Mouse (Mus musculus) kidney, embryonic 14.5 days (tissue): ENCODE results near the gene Zfp747. TPM values are rescaled to one million over a fixed set of nuclear protein-coding genes. Genes with fewer than 3 reads are reported as not detected.
"Not testable (repeated sequence)": the region's sequence is repeated elsewhere in the genome, so short reads cannot be mapped to it uniquely, and the experiment has no call there.

Experiments used
- ATAC-seq: fragments of 200-750 bp; cut with Nextera tagmentation; 2 replicates; pipeline ENCODE4 v1.8.0; 2017; ENCODE audit warnings: moderate number of reproducible peaks, mild to moderate bottlenecking, moderate TSS enrichment, moderate library complexity; ENCODE audit not compliant: low FRiP score, low TSS enrichment
- H3K27ac ChIP-seq: fragments of 300-500 bp; sonication (generic); 2 replicates; pipeline ENCODE4 v1.5.1; 2014; ENCODE audit warnings: low read depth, mild to moderate bottlenecking, low read length, moderate library complexity, mixed read lengths
- H3K27me3 ChIP-seq: fragments of 300-500 bp; sonication (generic); 2 replicates; pipeline ENCODE4 v1.6.1; 2014; ENCODE audit warnings: mild to moderate bottlenecking, low read length; ENCODE audit not compliant: control insufficient read depth, insufficient read depth
- H3K36me3 ChIP-seq: fragments of 300-500 bp; sonication (generic); 2 replicates; pipeline ENCODE4 v1.6.1; 2014; ENCODE audit warnings: low read length, mixed read lengths; ENCODE audit not compliant: control insufficient read depth, insufficient read depth
- H3K4me1 ChIP-seq: fragments of 300-500 bp; sonication (generic); 2 replicates; pipeline ENCODE4 v1.6.1; 2014; ENCODE audit warnings: low read length, mixed read lengths; ENCODE audit not compliant: control insufficient read depth, insufficient read depth
- H3K4me2 ChIP-seq: fragments of 300-500 bp; sonication (generic); replicated peaks from 2 replicates; pipeline ENCODE4 v1.6.1; 2014; ENCODE audit warnings: low read depth, mild to moderate bottlenecking, low read length
- H3K4me3 ChIP-seq: fragments of 300-500 bp; sonication (generic); 2 replicates; pipeline ENCODE4 v1.5.1; 2014; ENCODE audit warnings: mild to moderate bottlenecking, low read length
- H3K9ac ChIP-seq: fragments of 300-500 bp; sonication (generic); 2 replicates; pipeline ENCODE4 v1.6.1; 2014; ENCODE audit warnings: low read depth, mild to moderate bottlenecking, low read length, moderate library complexity
- H3K9me3 ChIP-seq: fragments of 300-500 bp; sonication (generic); 2 replicates; pipeline ENCODE4 v1.6.1; 2016; ENCODE audit warnings: low read length; ENCODE audit not compliant: control insufficient read depth
- WGBS: fragments of 180-500 bp; shearing (Covaris S2); extraction: QIAGEN DNeasy Blood & Tissue Kit; methylation state at CpG from one replicate; pipeline ENCODE4 v1.1.7; 2014; 5-methylcytosine and 5-hydroxymethylcytosine counted together
- polyA plus RNA-seq: library from polyadenylated mRNA; unstranded; fragments of >200 nt; fragmentation: Nextera tagmentation; extraction: Ambion mirVana; gene quantifications from 2 replicates; pipeline ENCODE4 v1.2.1, GENCODE M21; 2014

Zfp747 gene
- polyA plus RNA-seq, 1 experiment from 2014 or later, result 8.4 TPM

DNA sequence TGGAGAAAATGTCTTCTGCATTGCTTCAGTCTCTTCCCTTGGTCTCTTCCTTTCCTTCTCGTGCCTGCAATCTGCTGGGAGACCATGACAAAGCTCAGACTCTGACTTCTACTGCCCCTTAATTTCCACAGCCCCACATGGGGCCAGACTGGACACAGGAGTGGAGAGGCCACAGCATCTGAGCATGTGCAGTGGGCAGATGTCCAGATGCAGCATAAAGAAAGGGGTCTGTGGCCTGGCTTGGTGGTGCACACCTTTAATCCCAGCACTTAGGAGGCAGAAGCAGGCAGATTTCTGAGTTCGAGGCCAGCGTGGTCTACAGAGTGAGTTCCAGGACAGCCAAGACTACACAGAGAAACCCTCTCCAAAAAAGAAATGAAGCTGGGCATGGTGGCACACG lies 9.7 kb upstream of the Zfp747 start:
- H3K9me3 ChIP-seq, H3K27ac ChIP-seq, H3K4me1 ChIP-seq, H3K36me3 ChIP-seq, H3K9ac ChIP-seq, ATAC-seq, H3K4me2 ChIP-seq, H3K4me3 ChIP-seq, H3K27me3 ChIP-seq: not testable (repeated sequence)
- 96% methylated on average over 4 of the region's 4 CpGs for WGBS

DNA sequence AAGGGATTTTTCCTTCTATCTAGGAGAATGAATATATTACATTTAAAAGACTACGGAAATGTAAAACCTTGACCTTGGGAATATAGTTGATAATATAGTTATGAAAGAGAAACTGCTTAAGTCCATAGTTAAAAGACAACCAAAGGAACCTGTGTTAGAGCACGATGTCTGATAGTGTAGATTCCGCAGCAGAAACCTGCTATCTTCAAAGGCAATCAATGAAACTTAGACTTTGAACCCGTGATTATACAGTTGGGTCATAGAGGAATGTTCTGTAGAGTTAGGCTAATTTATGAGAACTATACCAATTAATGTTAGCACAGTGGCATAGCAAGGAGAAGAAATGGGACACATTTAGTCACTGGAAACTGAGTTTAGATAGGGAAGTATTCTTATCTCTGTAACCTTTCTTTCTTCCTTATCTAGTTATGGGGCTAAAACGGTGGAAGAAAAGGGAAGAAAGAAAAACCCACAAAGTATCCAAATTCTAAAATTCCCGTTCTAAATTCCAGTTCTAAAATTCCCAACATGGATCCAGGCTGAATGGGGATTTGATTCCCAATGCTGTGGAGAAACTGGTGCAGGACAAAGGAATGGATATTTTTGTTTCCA lies 2.6 kb upstream of the Zfp747 start:
- Histone ChIP-seq H3K4me1 (no peaks in the 10 kb centered on the region), H3K9me3 (0 out of 2 replicates have a peak, but pooled peaks cover 3% of the 10 kb centered on the region), H3K4me3 (no peak overlapping the region), H3K27me3 (no peaks in the 10 kb centered on the region), H3K4me2 (no peak overlapping the region), H3K36me3 (peaks cover 6% of the 10 kb centered on the region; the same call in 1 of the 2 replicates), H3K27ac (no peak overlapping the region), H3K9ac (no peak overlapping the region)
- ATAC-seq, result no peak
- WGBS, result 82% methylated on average over 6 of the region's 6 CpGs

DNA sequence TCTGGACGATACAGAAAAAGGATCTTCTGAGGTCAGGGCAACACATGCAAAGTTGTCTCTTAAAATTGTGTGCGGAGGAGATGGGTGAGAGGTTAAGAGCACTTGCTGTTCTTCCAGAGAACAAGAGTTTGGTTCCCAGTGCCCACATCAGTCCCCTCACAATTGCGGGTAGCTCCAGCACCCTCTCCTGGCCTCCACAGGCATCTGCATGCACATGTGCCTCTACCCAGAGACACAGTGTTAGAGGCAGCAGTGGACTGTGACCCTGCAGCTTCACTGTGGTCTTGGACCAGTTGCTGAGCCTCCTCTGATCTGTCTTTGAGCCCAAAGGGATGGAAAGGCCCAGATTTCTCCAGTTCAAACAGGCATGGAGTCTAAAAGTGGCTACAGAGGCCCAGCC lies 4.0 kb downstream of the Zfp747 start:
- not testable (repeated sequence) for H3K9me3 ChIP-seq, ATAC-seq
- 78% methylated on average over 3 of the region's 3 CpGs for WGBS

DNA sequence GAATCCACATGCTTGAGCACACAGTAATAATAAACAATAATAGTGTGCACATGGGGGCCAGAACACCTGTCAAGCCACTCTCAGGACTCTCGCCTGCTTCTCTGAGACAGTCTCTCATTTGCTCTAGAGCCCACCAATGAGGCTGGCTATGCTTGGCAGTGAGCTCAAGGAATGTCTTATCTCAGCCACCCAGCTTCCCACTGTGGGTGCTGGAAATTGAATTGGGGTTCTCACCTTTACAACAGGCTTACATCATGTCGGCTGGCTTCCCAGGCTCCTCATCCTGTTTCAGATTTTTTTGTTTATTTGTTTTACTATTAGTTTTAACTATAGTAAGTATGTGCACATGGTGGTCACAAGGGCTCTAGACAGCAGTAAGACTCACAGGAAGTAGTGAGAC lies 4.6 kb downstream of the Zfp747 start:
- H3K27me3 ChIP-seq, result no peaks in the 10 kb centered on the region
- H3K4me2 ChIP-seq, result no peak overlapping the region
- H3K4me3 ChIP-seq, result no peak overlapping the region
- ATAC-seq, result no peak
- 85% methylated on average over 2 of the region's 2 CpGs for WGBS
- H3K27ac ChIP-seq, result no peak overlapping the region
- no peaks in the 10 kb centered on the region for H3K4me1 ChIP-seq
- H3K9ac ChIP-seq, result no peak overlapping the region
- peaks cover 6% of the 10 kb centered on the region; the same call in 1 of the 2 replicates for H3K36me3 ChIP-seq
- H3K9me3 ChIP-seq, result no peaks in the 10 kb centered on the region

More for the DNA sequence above, 4.0 kb downstream of the Zfp747 start:
- H3K36me3 ChIP-seq, H3K4me2 ChIP-seq, H3K27ac ChIP-seq, H3K27me3 ChIP-seq, H3K4me1 ChIP-seq, H3K4me3 ChIP-seq, H3K9ac ChIP-seq: not testable (repeated sequence)

DNA sequence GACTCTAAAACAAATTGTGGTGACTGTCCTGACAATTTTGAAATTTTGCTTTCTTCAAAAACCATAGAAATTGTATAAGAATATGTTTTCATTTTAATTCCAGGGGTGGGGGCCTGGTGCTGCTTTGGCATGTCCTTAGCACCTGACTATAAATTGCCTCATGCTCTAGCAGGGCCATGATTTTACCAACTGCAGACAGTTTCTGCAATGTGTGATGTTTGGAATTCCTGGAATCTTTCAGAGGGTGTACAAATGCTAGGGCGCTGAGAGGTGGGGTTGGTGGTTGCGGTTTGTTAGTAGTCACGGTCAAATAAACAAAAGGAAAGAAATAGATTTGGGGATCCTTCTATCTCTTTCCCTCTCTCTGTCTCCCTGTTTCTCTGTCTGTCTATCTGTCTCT lies 9.6 kb downstream of the Zfp747 start:
- 91% methylated on average over 3 of the region's 3 CpGs for WGBS
- Histone ChIP-seq H3K27me3 (0 out of 2 replicates have a peak, but pooled peaks cover 5% of the 10 kb centered on the region), H3K4me3 (no peak overlapping the region), H3K4me1 (no peaks in the 10 kb centered on the region), H3K4me2 (no peak overlapping the region), H3K9ac (no peak overlapping the region), H3K27ac (no peak overlapping the region), H3K36me3 (no peaks in the 10 kb centered on the region), H3K9me3 (no peaks in the 10 kb centered on the region)
- no peak for ATAC-seq

DNA sequence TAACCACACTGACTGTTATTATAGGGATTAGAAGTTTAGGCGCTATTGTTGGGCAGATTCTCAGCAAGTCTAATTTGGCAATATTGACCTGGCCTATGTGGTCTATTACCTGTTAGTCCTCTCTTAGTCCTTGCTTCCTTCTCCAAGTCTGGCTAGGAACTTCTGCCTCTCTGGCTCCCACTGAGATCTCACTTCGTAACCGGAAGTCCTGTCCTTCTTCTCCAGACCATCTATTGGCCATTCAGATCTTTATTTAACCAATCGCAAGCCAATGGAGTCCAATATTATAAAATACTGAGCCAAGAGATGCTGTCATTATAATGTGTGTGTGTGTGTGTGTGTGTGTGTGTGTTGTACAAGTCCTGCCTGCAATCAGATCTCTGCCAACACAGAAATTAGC lies 11.7 kb downstream of the Zfp747 start:
- H3K27ac ChIP-seq, result no peak overlapping the region
- H3K36me3 ChIP-seq, result no peaks in the 10 kb centered on the region
- H3K9ac ChIP-seq, result no peak overlapping the region; the same call in 1 of the 2 replicates
- no peaks in the 10 kb centered on the region for H3K4me1 ChIP-seq
- 58% methylated on average over 4 of the region's 4 CpGs for WGBS
- no peak for ATAC-seq
- no peak overlapping the region; the same call in 1 of the 2 replicates for H3K4me3 ChIP-seq
- H3K9me3 ChIP-seq, result no peaks in the 10 kb centered on the region
- peaks cover 17% of the 10 kb centered on the region; the same call in 1 of the 2 replicates for H3K27me3 ChIP-seq
- peak overlapping the region; percentile 60 for H3K4me2 ChIP-seq

DNA sequence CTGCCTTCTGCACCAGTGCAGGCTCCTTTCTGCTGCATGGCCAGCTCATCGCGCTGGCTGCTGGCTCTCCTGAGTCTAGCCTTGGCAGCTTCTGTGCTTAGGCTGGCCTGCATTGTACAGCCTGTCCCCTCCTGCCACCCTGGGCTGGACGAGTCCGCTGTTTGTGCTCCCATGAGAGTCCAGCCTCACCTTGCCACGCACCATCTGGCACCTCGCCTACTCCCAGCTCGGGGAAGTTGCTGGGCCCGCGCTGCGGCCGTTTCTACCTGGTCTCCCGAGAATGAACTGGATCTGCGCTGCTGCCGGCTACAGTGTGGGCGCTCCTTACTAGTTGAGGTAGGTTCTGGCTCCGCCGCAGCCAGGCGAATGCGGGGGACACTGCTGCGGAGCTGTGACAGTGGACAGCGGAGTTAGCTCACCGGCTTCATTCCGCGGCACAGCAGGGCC lies 12.4 kb downstream of the Zfp747 start:
- Histone ChIP-seq H3K27ac (no peak overlapping the region), H3K9me3 (no peaks in the 10 kb centered on the region), H3K4me1 (no peaks in the 10 kb centered on the region), H3K9ac (peak overlapping the region; percentile 38), H3K4me2 (peak overlapping the region; percentile 60), H3K27me3 (peaks cover 17% of the 10 kb centered on the region; the same call in 1 of the 2 replicates), H3K36me3 (no peaks in the 10 kb centered on the region), H3K4me3 (peak overlapping the region; percentile 33)
- WGBS, result under 1% methylated on average over 24 of the region's 24 CpGs
- ATAC-seq, result peak; percentile 43; the same call in 1 of the 2 replicates

DNA sequence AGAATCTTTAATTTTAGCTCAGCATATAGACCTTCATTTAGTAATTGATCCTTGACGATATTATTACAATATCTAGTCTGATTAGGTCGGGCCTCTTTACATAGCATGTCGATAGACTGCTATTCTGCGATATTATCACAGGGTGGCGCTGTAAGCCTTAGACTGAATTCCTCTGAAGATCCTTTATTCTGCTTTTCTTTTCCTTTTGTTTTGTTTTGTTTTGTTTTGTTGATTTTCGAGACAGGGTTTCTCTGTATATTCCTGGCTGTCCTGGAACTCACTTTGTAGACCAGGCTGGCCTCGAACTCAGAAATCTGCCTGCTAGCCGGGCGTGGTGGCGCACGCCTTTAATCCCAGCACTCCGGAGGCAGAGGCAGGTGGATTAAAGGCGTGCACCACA lies 13.4 kb downstream of the Zfp747 start:
- ATAC-seq, H3K9ac ChIP-seq, H3K4me1 ChIP-seq, H3K4me2 ChIP-seq, H3K9me3 ChIP-seq, H3K36me3 ChIP-seq, H3K27ac ChIP-seq: not testable (repeated sequence)
- H3K4me3 ChIP-seq, result peak overlapping the region; percentile 0; the same call in 1 of the 2 replicates
- peaks cover 17% of the 10 kb centered on the region; the same call in 1 of the 2 replicates for H3K27me3 ChIP-seq
- 29% methylated on average over 13 of the region's 13 CpGs for WGBS

DNA sequence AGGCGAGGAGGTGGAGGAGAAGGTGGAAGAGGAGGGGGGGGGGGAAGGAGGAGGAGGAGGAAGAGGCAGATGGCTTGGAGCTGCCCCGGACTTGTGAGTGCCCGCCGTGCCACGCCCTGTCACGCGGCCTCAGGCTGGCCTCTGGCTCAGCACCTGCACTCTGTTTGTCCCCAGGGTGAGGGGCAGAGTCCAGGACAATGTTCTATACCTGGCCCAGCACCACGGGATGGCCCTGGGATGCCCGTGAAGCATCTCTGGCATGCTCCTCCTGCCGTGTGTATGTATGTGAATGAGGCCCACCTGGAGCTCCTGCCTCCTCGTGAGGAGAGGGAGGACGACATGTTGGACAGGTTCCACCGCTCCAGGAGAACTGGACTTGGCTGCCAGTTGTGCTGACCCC lies 14.4 kb downstream of the Zfp747 start:
- H3K4me3 ChIP-seq, result no peak overlapping the region
- 38% methylated on average over 13 of the region's 13 CpGs for WGBS
- H3K36me3 ChIP-seq, result no peaks in the 10 kb centered on the region
- H3K27me3 ChIP-seq, result peaks cover 17% of the 10 kb centered on the region; the same call in 1 of the 2 replicates
- H3K4me1 ChIP-seq, result no peaks in the 10 kb centered on the region
- no peak overlapping the region for H3K4me2 ChIP-seq
- no peak overlapping the region for H3K9ac ChIP-seq
- ATAC-seq, result peak; percentile 20; the same call in 1 of the 2 replicates
- H3K27ac ChIP-seq, result no peak overlapping the region
- H3K9me3 ChIP-seq, result no peaks in the 10 kb centered on the region
